Mouse (Mus musculus) thymus, postnatal 25 days (tissue): Measurements from ENCODE around the gene Plekhh3.
A peak's percentile ranks its signal among the peaks of the same experiment; 100 is the strongest.

Experiments used
- DNase-seq: peaks from one replicate; pipeline ENCODE4 v3.0.0; 2022

The Plekhh3 gene

DNA sequence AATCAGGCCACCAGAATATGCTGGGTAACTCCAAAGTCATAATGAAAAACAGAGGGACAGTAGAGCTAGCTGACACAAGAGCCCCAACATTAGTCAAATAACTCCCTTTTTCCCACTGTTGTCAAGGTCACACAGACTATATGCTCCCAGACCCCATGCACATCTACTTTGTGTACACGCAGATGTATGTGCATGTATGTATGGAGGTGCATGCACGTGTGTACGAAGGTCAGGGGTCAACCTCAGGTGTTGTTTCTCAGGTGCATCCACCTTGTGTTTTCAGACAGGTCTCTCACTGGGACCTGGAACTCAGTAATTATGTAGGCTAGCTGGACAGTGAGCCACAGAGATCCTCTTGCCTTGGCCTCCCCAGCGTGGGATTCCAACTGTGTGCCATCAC lies 14.3 kb upstream of the Plekhh3 start:
- DNase-seq: no peak

DNA sequence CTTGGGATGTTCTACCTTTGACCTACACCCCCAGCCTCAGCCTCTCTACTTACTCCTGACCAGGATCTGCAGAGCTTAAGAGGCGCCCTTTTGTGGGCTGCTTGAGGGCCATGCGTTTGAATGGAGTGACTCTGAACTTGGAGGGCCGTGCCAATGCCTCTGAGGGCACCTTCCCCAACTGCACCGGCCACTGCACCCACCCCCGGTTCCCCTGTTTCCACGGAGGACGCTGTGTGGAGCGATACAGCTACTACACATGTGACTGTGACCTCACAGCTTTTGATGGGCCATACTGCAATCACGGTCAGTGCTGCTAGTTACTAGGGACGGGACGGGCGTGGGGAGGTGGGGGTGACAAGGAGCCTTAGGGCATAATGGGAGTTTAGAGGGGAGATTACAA lies 13.8 kb upstream of the Plekhh3 start:
- DNase-seq: no peak

DNA sequence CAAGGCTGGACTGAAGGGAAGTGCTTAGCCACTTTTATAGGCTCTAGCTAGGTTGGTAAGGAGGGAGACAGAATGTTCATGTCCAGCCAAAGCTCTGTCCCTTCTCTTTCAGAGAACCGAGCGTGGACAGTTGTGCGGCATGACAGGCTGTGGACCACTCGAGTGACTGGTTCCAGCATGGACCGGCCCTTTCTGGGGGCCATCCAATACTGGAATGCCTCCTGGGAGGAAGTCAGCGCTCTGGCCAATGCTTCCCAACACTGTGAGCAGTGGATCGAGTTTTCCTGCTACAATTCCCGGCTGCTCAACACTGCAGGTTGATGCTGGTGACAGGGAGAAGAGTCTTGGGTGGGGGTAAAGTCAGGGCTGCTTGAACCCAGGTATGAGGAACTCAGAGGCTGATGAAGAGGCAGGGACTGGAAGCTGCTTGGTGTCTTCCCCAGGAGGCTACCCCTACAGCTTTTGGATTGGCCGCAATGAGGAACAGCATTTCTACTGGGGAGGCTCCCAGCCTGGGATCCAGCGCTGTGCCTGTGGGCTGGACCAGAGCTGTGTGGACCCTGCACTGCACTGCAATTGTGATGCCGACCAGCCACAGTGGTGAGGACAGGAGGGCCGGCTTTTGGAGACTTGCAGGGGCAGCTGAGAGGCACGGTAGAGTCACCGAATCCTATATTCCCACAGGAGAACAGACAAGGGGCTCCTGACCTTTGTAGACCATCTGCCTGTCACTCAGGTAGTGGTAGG lies 11.8 kb upstream of the Plekhh3 start:
- no peak for DNase-seq

DNA sequence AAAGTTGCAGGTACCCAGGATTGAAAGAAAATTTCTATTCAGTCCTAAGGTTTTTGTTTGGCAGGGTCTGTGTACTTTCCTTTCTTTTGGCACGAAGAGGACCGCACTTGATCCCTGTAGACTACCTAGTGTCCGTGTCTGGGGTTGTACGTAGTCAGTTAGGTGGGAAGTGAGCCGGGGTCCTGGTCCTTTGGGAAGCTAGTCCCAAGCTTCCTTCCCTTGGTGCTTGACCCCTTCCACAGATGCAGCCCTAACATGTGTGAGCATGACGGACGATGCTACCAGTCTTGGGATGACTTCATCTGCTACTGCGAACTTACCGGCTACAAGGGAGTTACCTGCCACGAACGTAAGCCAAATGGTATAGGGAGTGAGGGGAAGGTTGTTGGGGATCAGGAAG lies 10.8 kb upstream of the Plekhh3 start:
- no peak for DNase-seq

DNA sequence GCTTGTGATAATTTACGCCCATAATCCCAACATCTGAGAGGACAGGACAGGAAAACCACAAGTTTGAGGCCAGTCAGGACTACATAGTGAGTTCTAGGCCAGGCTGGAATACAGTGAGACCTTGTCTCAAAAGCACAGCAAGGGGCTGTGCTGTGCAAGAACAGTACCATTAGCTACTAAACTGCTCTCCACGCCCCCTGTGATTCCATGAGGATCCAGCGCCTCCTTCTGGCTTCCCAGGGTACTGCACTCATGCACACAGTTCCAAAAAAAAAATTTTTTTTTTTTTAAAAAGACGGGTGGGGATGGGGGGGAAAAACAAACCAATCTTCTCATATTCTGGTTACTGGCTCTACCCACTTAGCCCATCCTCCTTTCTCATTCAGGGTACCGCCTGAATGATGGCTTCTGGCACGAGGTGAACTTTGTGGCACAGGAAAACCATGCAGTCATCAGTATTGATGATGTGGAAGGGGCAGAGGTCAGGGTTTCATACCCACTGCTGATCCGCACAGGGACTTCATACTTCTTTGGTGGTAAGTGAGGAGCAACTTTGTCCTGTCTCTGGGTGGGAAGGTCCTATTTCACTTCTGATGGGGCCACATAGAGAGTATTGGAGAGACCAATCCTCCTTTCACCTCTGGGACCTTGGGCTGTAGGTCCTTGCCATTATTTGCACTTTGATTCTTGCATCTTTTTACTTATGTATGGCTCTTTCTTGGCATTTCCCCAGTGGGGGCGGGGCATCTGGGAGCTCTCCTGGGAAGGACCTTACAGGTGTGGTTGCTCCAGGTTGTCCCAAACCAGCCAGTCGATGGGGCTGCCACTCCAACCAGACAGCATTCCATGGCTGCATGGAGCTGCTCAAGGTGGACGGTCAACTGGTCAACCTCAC lies 9.9 kb upstream of the Plekhh3 start:
- DNase-seq: peak; percentile 47

DNA sequence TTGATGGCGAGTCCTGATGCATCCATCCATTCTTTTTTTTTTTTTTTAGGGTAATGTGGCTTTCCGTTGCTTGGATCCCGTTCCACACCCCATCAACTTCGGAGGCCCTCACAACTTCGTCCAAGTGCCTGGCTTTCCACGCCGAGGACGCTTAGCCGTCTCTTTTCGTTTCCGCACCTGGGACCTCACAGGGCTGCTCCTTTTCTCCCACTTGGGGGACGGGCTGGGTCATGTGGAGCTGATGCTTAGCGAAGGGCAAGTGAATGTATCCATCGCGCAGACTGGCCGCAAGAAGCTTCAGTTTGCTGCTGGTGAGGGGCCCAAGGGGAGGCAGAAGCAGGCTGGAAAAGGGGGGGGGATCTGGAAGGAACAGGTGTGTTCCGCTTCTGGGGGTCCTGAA lies 9.1 kb upstream of the Plekhh3 start:
- no peak for DNase-seq

DNA sequence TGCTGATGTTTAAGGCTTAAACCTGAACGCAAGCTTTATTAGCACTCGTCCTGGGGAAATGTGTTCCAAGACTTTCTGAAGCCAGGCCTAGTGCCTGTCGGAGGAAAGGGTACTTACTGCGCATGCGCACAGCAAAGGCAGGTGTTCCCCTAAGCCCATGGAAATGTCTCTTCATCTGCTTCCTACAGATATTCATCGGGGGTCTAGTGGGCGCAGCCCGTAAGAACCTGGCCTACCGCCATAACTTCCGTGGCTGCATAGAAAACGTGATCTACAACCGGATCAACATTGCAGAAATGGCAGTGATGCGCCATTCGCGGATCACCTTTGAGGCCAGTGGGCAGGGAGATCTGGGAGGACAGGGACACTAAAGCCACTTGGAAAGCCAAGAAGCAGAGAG lies 8.2 kb upstream of the Plekhh3 start:
- no peak for DNase-seq

DNA sequence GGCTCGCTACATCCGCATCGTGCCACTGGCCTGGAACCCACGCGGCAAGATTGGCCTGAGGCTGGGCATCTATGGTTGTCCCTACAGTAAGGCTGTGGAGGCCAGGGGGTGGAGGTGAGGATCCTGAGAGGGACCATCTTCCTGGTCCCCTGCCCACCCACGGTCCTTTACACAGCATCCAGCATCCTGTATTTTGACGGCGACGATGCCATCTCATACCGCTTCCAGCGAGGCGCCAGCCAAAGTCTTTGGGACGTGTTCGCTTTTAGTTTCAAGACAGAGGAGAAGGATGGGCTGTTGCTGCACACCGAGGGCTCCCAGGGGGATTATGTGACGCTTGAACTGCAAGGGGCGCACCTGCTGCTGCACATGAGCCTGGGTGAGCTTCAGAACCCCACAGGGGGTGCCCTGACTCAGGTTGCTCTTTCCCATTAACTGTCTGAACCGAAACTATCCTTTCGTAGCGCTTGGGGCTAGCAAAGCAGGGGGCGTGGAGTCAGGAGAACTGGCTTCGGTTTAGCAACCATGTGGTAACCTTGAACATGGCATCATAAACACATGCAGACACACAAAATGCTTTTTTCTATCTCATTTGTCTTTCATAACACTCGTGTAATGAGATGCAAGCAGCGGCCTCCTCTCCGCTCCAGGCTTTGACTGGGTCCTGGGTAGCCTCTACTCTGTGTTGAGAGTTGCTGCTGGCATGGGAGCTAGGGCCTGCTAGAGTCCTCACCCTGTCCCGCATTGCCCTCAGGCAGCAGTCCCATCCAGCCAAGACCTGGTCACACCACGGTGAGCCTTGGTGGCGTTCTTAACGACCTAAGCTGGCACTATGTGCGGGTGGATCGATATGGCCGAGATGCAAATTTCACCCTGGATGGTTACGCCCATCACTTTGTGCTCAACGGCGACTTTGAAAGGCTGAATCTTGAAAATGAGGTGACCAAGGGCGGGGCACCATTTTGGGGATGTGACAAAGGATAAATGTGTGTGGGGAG lies 7.2 kb upstream of the Plekhh3 start:
- no peak for DNase-seq

DNA sequence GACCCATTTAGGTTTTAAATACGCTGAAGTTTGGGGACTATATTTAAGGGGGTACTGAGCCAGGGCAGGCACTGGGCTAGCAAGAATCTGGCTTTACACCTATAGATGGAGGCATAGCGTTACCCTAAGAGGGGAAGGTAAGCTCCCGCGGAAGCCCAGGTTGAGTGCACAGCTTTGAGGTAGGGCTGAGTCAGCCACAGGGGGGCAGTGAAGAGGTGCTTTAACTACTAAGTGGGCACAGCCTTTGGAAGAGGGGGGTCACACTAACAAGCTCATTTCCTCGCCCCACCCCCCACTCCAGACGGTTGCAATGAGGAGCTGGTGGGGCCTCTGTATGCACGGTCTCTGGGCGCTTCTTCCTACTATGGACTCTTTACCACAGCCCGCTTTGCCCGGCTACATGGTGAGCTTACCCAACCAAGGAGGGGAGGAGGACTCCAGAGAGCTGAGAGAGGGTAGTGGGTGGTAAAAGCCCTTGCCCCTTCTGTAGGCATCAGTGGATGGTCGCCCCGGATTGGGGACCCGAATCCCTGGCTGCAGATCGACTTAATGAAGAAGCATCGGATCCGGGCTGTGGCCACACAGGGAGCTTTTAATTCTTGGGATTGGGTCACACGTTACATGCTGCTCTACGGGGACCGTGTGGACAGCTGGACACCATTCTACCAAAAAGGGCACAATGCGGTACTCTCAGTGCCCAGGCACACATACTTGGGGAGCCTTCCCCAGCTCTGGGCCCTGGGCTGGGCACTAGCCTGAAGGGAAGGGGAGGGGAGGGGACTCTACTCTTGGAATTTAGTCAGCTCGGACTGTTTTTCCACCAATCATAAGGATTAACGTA lies 6.0 kb upstream of the Plekhh3 start:
- DNase-seq: peak; percentile 81

DNA sequence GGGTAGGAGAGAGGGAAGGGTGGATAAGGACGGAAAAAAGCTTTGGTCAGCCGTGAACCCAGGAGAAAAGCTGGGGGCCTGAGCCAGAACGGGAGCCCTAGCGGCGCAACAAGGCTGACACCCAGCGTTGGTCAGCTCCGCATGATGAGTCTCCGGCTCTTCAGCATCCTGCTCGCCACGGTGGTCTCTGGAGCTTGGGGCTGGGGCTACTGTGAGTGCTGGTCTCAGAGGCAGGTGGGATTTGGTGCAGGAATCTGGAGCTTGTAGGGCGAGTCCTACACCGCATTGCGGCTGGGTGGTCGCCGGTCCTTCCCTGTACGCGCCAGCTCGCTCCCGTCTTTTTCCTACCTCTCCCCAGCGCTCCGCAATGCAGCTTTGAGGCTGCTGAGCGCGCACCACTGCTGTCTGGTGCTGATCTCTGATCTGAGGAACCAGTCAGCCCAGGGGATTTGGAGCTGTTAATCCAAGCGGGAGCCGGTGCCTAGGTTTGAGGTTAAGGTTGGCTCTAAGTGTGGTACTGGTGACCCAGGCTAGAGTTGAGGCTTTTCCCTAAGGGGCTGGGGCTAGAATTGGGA lies 5.1 kb upstream of the Plekhh3 start:
- DNase-seq: no peak

DNA sequence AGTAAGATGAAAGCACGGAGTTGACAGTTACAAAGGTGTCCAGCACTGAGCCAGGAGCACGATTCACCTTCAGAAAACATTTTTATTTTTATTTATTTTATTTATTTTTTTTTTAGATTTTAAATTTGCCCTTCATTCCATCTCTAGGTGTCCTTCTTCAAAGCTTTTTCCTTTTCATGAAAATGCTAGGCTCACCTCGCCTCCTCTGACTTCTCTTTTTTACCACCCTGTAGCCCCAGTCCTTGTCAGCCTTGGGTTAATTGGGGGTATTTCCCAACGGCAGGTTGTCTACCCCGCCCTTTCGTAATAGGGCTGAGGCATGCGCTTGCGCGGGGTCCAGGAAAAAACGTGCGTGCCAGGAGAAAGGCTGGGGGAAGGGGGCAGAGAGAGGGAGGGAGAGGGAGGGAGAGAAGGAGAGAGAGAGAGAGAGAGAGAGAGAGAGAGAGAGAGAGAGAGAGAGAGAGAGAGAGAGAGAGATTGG lies 4.5 kb upstream of the Plekhh3 start:
- DNase-seq: no peak

DNA sequence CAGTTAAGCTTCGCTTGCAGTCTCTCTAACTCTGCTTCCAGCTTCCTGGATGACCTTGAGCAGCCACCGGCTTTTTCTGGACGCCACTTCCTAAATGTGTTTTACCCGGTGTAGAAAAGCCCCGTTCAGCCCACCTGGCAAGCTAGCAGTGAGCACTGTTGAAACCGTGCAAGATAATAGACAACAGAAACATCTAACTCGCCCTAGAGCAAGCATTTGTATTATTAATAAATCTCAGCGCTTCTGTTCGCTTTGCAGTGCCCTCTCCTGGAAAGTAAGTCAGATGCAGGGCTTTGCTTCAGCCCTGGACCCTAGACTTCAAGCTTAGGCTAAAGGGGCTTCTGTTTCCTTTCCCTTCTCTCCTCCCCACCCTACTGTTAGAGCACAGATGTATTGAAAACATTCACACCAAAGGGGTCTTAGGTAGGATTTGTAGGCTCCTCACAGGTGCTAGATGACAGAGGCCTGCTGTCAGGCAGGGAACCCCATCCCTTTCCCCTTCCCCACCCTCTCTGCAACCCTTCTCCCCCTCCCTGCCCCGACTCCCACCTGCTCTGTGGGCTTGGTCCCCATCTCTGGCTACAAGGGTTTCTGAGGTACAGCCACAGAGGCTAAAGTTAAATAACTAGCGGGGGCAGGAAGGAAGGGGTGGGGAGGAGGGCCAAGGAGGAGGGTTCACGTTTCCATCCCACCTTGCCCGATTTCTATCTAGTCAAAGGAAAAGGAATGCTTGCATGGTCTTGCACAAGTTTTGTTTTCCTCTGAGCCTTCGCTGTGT lies 3.9 kb upstream of the Plekhh3 start, which contains the start of gene Ccr10:
Gene Ccr10, minus strand, starts transcription at position 593 of the 778 bp plus-strand sequence.
- DNase-seq: no peak

DNA sequence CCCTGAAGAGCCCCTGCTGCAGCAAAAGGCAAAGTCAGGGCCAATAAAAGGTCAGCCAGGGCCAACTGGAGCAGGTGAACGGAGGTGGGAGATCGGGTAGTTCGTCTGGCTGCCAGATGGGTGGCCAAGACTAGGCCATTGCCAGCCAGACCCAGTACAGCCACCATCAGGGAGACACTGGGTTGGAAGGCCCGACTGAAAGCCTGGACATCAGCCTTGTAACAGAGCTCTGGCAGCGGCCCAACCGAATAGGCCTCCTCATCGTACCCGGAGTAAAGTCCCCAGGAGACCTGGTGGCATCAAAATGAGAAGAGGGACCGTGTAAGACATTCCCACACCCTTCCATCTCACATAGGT lies 3.2 kb upstream of the Plekhh3 start:
- no peak for DNase-seq

DNA sequence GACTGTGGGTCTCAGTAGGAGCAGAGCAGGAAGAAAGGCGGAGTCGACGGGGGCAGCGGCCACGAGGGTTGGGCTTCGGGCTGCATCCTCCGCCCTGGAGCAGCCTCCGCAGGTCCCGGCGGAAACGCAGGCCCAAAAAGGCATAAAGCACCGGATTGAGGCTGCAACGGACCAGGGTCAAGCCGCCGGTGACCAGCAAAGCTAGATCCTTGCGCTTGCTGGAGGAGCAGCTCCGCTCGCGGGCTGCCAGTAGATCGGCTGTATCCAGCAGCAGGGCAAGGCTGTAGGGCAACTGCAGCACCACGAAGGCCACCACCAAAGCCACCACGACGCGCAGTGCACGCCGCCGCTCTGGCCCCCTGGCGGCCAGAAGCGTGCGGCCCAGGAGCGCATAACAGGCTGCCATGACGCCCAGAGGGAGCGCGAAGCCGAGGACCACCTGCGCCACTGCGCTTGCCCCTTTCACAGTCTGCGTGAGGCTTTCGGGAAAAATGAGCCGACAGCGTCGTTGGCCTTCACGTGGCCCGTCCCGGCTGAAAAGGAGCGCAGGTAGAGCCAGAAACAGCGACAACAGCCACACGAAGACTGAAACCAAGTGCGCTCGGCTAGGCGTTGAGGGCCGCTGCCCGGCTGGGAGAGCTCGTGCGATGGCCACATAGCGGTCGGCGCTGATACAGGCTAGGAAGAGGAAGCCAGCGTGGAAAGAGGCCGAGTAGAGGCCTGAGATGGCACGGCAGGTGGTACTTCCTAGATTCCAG lies 2.7 kb upstream of the Plekhh3 start:
- peak; percentile 80 for DNase-seq

DNA sequence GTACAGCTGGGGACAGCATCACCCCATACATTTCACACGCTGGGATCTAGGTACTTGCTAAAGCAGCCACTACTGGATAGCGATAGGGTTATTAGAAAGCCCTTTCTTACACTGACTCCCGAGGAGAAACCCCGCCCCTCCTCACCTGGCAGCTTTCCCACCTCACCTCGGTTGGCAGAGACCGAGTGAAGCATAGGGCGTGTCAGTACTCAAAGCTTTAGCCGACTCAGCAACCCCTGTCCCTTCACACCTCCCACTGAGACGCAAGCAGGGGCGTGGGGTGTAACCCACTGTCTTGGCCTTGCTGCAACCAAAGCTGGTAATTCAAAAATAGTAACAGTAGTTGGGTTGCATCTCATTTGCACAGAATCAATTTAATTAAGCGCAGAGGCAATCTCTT lies 2.0 kb upstream of the Plekhh3 start:
- no peak for DNase-seq

DNA sequence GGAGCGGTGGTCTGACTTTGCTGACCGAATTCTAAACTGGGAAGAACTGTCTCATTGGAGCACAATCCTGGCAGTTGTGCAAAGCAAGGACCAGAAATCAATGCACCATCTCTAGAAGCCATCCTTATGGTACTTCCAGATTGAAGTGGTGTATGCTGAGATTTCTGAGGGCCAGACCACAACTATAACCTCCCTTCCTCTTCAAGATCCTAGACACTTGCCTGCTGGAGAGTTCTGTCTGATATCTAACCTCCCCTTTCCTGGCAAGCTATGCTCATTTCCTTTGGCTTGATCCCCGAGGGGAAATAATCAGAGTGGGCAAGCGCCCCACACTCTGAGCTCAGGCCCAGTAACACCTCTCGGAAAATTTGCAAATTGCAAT lies 1.3 kb upstream of the Plekhh3 start:
- no peak for DNase-seq

DNA sequence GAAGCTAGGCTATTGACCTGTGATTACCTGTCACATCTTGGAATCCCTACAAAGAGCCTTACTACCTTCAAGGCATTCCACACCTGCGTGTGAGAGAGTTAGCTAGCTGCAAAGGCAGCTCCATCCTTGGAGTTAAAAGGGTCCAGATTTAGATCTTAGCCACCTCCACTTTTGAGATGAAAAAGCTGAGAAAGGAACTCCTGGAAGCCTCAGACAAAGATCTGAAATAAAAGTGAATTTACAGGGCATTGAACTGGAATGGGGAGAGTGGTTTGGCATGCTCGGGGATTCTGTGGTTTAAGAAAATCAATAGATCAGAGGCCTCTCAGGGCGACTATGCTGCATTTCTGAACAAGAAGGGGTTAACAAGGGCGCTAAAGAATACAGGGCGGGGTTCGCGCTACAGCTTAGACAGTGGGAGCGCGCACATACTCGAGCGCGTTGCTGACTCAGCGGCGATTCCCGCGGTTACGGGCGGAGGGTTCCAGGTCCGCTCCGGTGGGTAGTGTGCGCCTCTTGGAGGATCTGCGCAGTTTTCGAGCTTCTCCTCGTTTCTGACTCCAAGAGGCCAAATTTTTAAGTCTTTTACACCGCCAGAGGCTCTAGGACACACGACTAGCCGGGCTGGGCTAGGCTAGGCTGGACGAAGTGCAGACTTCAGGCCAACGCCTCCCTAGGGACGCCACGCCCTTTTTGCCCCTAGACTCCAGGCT lies 726 bp upstream of the Plekhh3 start:
- DNase-seq: peak; percentile 40

DNA sequence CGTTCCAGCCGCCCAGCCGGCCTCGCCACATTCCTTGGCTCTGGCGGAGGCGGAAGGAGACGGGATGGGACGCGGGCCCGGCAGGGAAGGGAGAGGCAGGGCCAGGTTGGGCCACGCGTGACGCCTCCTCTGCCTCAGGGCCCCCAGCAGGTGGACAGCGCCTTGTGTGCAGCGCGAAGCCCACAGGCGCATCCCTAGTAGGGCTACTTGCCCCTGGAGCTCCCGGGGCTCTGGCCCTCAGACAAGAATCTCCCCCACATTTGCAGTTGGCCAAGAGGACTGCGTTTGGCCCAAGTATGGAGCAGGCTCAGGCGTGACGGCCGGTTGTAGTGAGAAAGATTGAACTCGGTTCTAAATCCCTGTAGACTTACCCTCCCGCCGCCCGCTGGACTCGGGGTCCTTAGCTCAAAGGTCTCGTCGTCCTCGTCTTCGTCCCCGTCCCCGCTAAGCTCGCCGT lies 769 bp downstream of the Plekhh3 start, which contains the start of gene Cntnap1:
Gene Cntnap1, plus strand, starts transcription at position 170 of the 457 bp plus-strand sequence.
- DNase-seq: no peak
